18 mouse cellular contexts compared by ENCODE assay signal in genomic region chr1:189784503-189784902, GRCm38 (mm10). TPM values are rescaled to one million over a fixed set of nuclear protein-coding genes. Genes with fewer than 3 reads are reported as not detected.
DNase-seq lines count a peak whose midpoint lies in the region; ATAC-seq and TF ChIP-seq lines count a peak whose summit lies in the region.
"Had no signal": no experiment of that assay in that cellular context is flagged by ENCODE, and none has a peak within 500 bp of the region (broad histone marks: within the 10 kb centered on the region; RNA-seq: fewer than 3 reads in every experiment).

No protein-coding gene starts in this region.

- no peaks in the 10 kb centered on the region for H3K27me3 ChIP-seq in thymus, adult 2 months (ENCODE audit: control insufficient read depth, insufficient read depth, low read length)
- no peaks in the 10 kb centered on the region for H3K27me3 ChIP-seq in lung, embryonic 16.5 days (ENCODE audit: control insufficient read depth, insufficient read depth, low read depth, low read length)
- H3K27me3 ChIP-seq in stomach, postnatal 0 days (ENCODE audit: control insufficient read depth, insufficient read depth, low read length), result no peaks in the 10 kb centered on the region
- H3K27me3 ChIP-seq in hindbrain, embryonic 10.5 days (ENCODE audit: insufficient read depth, poor library complexity, severe bottlenecking), result peaks cover 39% of the 10 kb centered on the region; the same call in 1 of the 2 replicates
- H3K27me3 ChIP-seq in cerebellum, adult 2 months (ENCODE audit: control insufficient read depth, insufficient read depth, low read length), result no peaks in the 10 kb centered on the region
- H3K27me3 ChIP-seq: CH12.LX; liver, embryonic 13.5 days had no signal

- no peak for DNase-seq in gastrocnemius, adult 2 months
- no peak for DNase-seq in gastrocnemius, postnatal 36 days
- DNase-seq in thymus, adult 2 months, result peak; percentile 10
- no peak for DNase-seq in thymus, postnatal 10 days (ENCODE audit: low spot score in 2 of 2)
- no peak for DNase-seq in stomach, postnatal 0 days (ENCODE audit: low spot score)
- no peak for DNase-seq in hindbrain, embryonic 10.5 days (ENCODE audit: low spot score)
- no peak for DNase-seq in cerebellum, adult 2 months
- DNase-seq: cerebellum, postnatal 10 days; embryo, embryonic 11 days; kidney, postnatal 36 days; layer of hippocampus, postnatal 36 days; left cerebral cortex, postnatal 4 days; liver, embryonic 13.5 days; right cerebral cortex, postnatal 4 days had no signal

- 72% methylated on average over 7 of the region's 7 CpGs for WGBS in thymus, adult 2 months
- WGBS in lung, embryonic 16.5 days, result 51% methylated on average over 7 of the region's 7 CpGs
- WGBS in stomach, postnatal 0 days, result 22% methylated on average over 7 of the region's 7 CpGs
- 72% methylated on average over 7 of the region's 7 CpGs for WGBS in hindbrain, embryonic 10.5 days
- 84% methylated on average over 7 of the region's 7 CpGs for WGBS in cerebellum, adult 2 months

- peak; percentile 41 for ATAC-seq in lung, embryonic 16.5 days (ENCODE audit: low read depth)
- 0 out of 2 replicates have a peak, but pooled peaks have one; percentile 30 for ATAC-seq in stomach, postnatal 0 days (ENCODE audit: low FRiP score, low TSS enrichment)
- ATAC-seq: hindbrain, embryonic 16.5 days; midbrain, embryonic 15.5 days had no signal

- peaks cover 68% of the 10 kb centered on the region for H3K4me1 ChIP-seq in thymus, adult 2 months (replicated peaks; ENCODE audit: control insufficient read depth, insufficient read depth, low read length)
- peaks cover 38% of the 10 kb centered on the region for H3K4me1 ChIP-seq in lung, embryonic 16.5 days (replicated peaks; ENCODE audit: control insufficient read depth, insufficient read depth, low read length)
- H3K4me1 ChIP-seq in stomach, postnatal 0 days (replicated peaks; ENCODE audit: control insufficient read depth, insufficient read depth), result 0 out of 2 replicates have a peak, but pooled peaks cover 5% of the 10 kb centered on the region
- H3K4me1 ChIP-seq in hindbrain, embryonic 10.5 days (replicated peaks), result peaks cover 67% of the 10 kb centered on the region
- no peaks in the 10 kb centered on the region; the same call in 1 of the 2 replicates for H3K4me1 ChIP-seq in cerebellum, adult 2 months (ENCODE audit: control insufficient read depth, insufficient read depth, low read length)
- H3K4me1 ChIP-seq: midbrain, embryonic 15.5 days had no signal

- TF ChIP-seq POLR2A in thymus, adult 2 months (IDR thresholded peaks at IDR 0.05; ENCODE audit: control insufficient read depth, extremely low read depth, insufficient read depth, low read length, poor library complexity), result no peak
- no peak for TF ChIP-seq POLR2A in cerebellum, adult 2 months (IDR thresholded peaks at IDR 0.05; ENCODE audit: borderline replicate concordance, insufficient read depth, low read length)

- H3K27ac ChIP-seq in gastrocnemius, adult 2 months, result peak overlapping the region; percentile 70
- H3K27ac ChIP-seq in thymus, adult 2 months (ENCODE audit: control insufficient read depth, insufficient read depth, low read length), result peak overlapping the region; percentile 5; the same call in 1 of the 2 replicates
- peak overlapping the region; percentile 19; the same call in 1 of the 2 replicates for H3K27ac ChIP-seq in lung, embryonic 16.5 days (ENCODE audit: low read length)
- peak overlapping the region; percentile 5 for H3K27ac ChIP-seq in stomach, postnatal 0 days (replicated peaks)
- H3K27ac ChIP-seq in hindbrain, embryonic 10.5 days, result no peak overlapping the region
- H3K27ac ChIP-seq in cerebellum, adult 2 months (ENCODE audit: insufficient read depth, low read length), result no peak overlapping the region
- H3K27ac ChIP-seq: liver, embryonic 13.5 days; midbrain, embryonic 15.5 days had no signal

- H3K9me3 ChIP-seq in lung, embryonic 16.5 days (ENCODE audit: control insufficient read depth, low read length), result no peaks in the 10 kb centered on the region
- H3K9me3 ChIP-seq in stomach, postnatal 0 days (ENCODE audit: control insufficient read depth, low read length), result no peaks in the 10 kb centered on the region
- no peaks in the 10 kb centered on the region for H3K9me3 ChIP-seq in hindbrain, embryonic 10.5 days
- H3K9me3 ChIP-seq: liver, embryonic 13.5 days; midbrain, embryonic 15.5 days had no signal

- no peak overlapping the region for H3K9ac ChIP-seq in lung, embryonic 16.5 days (ENCODE audit: low read length)
- no peak overlapping the region for H3K9ac ChIP-seq in stomach, postnatal 0 days (ENCODE audit: low read length)
- H3K9ac ChIP-seq: liver, embryonic 13.5 days; midbrain, embryonic 15.5 days had no signal

- no peak for TF ChIP-seq EP300 in stomach, postnatal 0 days (optimal IDR thresholded peaks at IDR 0.05)

- H3K4me2 ChIP-seq in lung, embryonic 16.5 days (ENCODE audit: low read depth, low read length), result no peak overlapping the region
- H3K4me2 ChIP-seq in stomach, postnatal 0 days (replicated peaks; ENCODE audit: low read depth), result no peak overlapping the region
- H3K4me2 ChIP-seq: liver, embryonic 13.5 days; midbrain, embryonic 15.5 days had no signal

- no peak for TF ChIP-seq CTCF in gastrocnemius, adult 2 months (IDR thresholded peaks at IDR 0.05)
- TF ChIP-seq CTCF in thymus, adult 2 months (IDR thresholded peaks at IDR 0.05; ENCODE audit: borderline replicate concordance, control insufficient read depth, extremely low read depth, insufficient read depth, low read length, poor library complexity), result no peak
- TF ChIP-seq CTCF in stomach, postnatal 0 days (IDR thresholded peaks at IDR 0.05; ENCODE audit: low read depth), result no peak
- no peak for TF ChIP-seq CTCF in cerebellum, adult 2 months (IDR thresholded peaks at IDR 0.05; ENCODE audit: borderline replicate concordance, insufficient read depth, low read depth, low read length)

- intact Hi-C loops in gastrocnemius, adult 2 months (cut with DNase I), result no loop called here
- intact Hi-C loops in gastrocnemius, postnatal 36 days (cut with DNase I), result no loop called here

- no peak overlapping the region for H3K4me3 ChIP-seq in gastrocnemius, adult 2 months
- H3K4me3 ChIP-seq in thymus, adult 2 months (ENCODE audit: control insufficient read depth, insufficient read depth, low read length), result no peak overlapping the region
- no peak overlapping the region for H3K4me3 ChIP-seq in lung, embryonic 16.5 days (ENCODE audit: low read length)
- no peak overlapping the region for H3K4me3 ChIP-seq in stomach, postnatal 0 days (ENCODE audit: low read depth, low read length)
- H3K4me3 ChIP-seq in hindbrain, embryonic 10.5 days, result no peak overlapping the region
- H3K4me3 ChIP-seq in cerebellum, adult 2 months (replicated peaks; ENCODE audit: insufficient read depth, low read depth, low read length), result no peak overlapping the region
- H3K4me3 ChIP-seq: liver, embryonic 13.5 days; midbrain, embryonic 15.5 days had no signal

- no peaks in the 10 kb centered on the region for H3K36me3 ChIP-seq in thymus, adult 2 months (ENCODE audit: control insufficient read depth, insufficient read depth, low read length)
- H3K36me3 ChIP-seq in lung, embryonic 16.5 days (ENCODE audit: control insufficient read depth, insufficient read depth, low read length), result no peaks in the 10 kb centered on the region
- H3K36me3 ChIP-seq in stomach, postnatal 0 days (ENCODE audit: control insufficient read depth, insufficient read depth, low read length), result no peaks in the 10 kb centered on the region
- no peaks in the 10 kb centered on the region; the same call in 1 of the 2 replicates for H3K36me3 ChIP-seq in hindbrain, embryonic 10.5 days
- H3K36me3 ChIP-seq: liver, embryonic 13.5 days; midbrain, embryonic 15.5 days had no signal

RNA-seq across cellular contexts. Expression of gene Ptpn14, which starts 56.4 kb away (rescaled TPM):
- total RNA-seq in gastrocnemius, adult 2 months (2021), result 10 to 100 TPM in 1 of 2 experiments, 1 to 10 TPM in 1; 9.3 to 15.1 TPM
- total RNA-seq in gastrocnemius, postnatal 36 days (2021), result 10 to 100 TPM in 1 of 2 experiments, 1 to 10 TPM in 1; 9.7 to 13.0 TPM
- 17.8 and 19.5 TPM in 2 replicates for polyA plus RNA-seq in thymus, adult 2 months (2012; rRNA removed)
- 7.4 and 7.9 TPM in 2 replicates for polyA plus RNA-seq in lung, embryonic 16.5 days (2015; fragmentation: Nextera tagmentation; extraction: Ambion mirVana)
- polyA plus RNA-seq in stomach, postnatal 0 days (2015; fragmentation: Nextera tagmentation; extraction: Ambion mirVana), result 4.5 and 5.3 TPM in 2 replicates
- polyA plus RNA-seq in hindbrain, embryonic 10.5 days (2016; fragmentation: Nextera tagmentation; extraction: Ambion mirVana), result 5.0 and 5.1 TPM in 2 replicates
- 1.4 and 1.7 TPM in 2 replicates for polyA plus RNA-seq in cerebellum, adult 2 months (2012; rRNA removed)

Comparison
In these comparisons a context has a peak if more than half of its experiments do, and no peak if none do; other contexts are left out.
1. H3K27ac ChIP-seq: peak in gastrocnemius, adult 2 months (single experiment), thymus, adult 2 months (single experiment), lung, embryonic 16.5 days (single experiment) and stomach, postnatal 0 days (single experiment); none in hindbrain, embryonic 10.5 days (single experiment) and cerebellum, adult 2 months (single experiment).